Mouse (Mus musculus): ENCODE results near the gene Elmod3. TPM values are rescaled to one million over a fixed set of nuclear protein-coding genes. Genes with fewer than 3 reads are reported as not detected.

Gene Elmod3
- 18.2 and 18.8 TPM in 2 replicates for polyA plus RNA-seq (2015; fragmentation: Nextera tagmentation; extraction: Ambion mirVana)

GRCm38 (mm10) chr6:72597956-72598753 is at the start of gene Elmod3, which contains the start of gene Retsat:
Gene Elmod3, minus strand, starts transcription at chr6:72598413.
Gene Retsat, plus strand, starts transcription at chr6:72598475.
- Histone ChIP-seq H3K9ac (peak within 1 kb of the TSS; percentile 68), H3K4me2 (peak within 1 kb of the TSS; percentile 76), H3K4me3 (peak within 1 kb of the TSS; percentile 69), H3K27me3 (no peaks in the 10 kb centered on the region), H3K9me3 (no peaks in the 10 kb centered on the region), H3K4me1 (peaks cover 26% of the 10 kb centered on the region), H3K36me3 (peaks cover 7% of the 10 kb centered on the region; the same call in 1 of the 2 replicates), H3K27ac (peak within 1 kb of the TSS; percentile 92)
- ATAC-seq (ENCODE audit: insufficient number of reproducible peaks, low FRiP score, low TSS enrichment, low read depth): peak; percentile 87
- under 1% methylated on average over 38 of the region's 38 CpGs for WGBS

GRCm38 (mm10) chr6:72647383-72647820 is 49.2 kb upstream of the Elmod3 start:
- ATAC-seq (ENCODE audit: insufficient number of reproducible peaks, low FRiP score, low TSS enrichment, low read depth): 0 out of 2 replicates have a peak, but pooled peaks have one; percentile 50

DNA sequence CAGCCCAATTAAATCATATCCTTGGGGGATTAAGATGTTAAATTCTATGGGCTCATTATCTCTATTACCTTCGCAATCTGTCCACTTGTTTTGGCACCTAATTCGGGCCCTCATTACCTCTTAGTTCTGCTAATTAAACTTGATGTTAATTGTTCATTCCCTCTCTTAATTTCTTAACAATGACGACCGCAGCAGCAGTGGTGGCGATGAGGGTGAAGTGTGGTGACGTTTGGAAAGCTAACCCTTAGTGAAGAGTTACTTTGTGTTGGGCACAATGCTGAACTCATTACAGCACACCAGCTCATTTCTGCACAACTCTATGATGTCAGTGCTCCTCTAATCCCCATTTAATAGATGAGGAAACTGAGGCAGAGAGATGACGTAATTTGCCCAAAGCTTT is 47.2 kb upstream of the Elmod3 start:
- no peak overlapping the region for H3K4me3 ChIP-seq
- 47% methylated on average over 7 of the region's 7 CpGs for WGBS

More at GRCm38 (mm10) chr6:72647383-72647820, 49.2 kb upstream of the Elmod3 start:
- H3K27me3 ChIP-seq: no peaks in the 10 kb centered on the region
- peaks cover 41% of the 10 kb centered on the region for H3K4me1 ChIP-seq
- H3K36me3 ChIP-seq: 0 out of 2 replicates have a peak, but pooled peaks cover 17% of the 10 kb centered on the region
- H3K4me2 ChIP-seq: no peak overlapping the region
- WGBS: 34% methylated on average over 10 of the region's 10 CpGs
- no peaks in the 10 kb centered on the region for H3K9me3 ChIP-seq
- no peak overlapping the region for H3K9ac ChIP-seq
- H3K4me3 ChIP-seq: no peak overlapping the region
- H3K27ac ChIP-seq: peak overlapping the region; percentile 35; the same call in 1 of the 2 replicates

DNA sequence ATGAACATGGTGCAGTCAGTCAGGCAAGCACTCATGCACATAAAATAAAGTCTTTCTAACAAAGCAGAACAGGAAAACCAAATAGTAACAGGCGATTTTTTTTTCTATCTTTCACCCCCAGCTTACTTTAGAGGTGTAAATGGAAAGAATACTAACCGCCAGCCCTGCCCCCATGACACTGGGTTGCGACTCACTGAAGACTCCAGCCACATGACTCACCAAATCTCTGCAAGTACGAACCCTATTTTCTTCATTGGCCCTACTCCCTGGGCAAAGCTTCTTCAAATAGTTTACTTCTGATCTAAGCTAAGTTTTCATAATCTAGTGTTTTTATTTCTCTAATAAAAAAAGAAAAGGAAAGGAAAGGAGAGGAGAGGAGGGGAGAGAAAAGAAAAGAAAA is 46.4 kb upstream of the Elmod3 start:
- no peaks in the 10 kb centered on the region for H3K27me3 ChIP-seq
- H3K27ac ChIP-seq: no peak overlapping the region
- no peak for ATAC-seq (ENCODE audit: insufficient number of reproducible peaks, low FRiP score, low TSS enrichment, low read depth)
- H3K9ac ChIP-seq: no peak overlapping the region
- no peaks in the 10 kb centered on the region for H3K9me3 ChIP-seq
- WGBS: 70% methylated on average over 4 of the region's 4 CpGs
- no peak overlapping the region for H3K4me2 ChIP-seq
- H3K36me3 ChIP-seq: 0 out of 2 replicates have a peak, but pooled peaks cover 20% of the 10 kb centered on the region
- peaks cover 31% of the 10 kb centered on the region for H3K4me1 ChIP-seq
- no peak overlapping the region for H3K4me3 ChIP-seq

More for the DNA sequence above, 47.2 kb upstream of the Elmod3 start:
- no peaks in the 10 kb centered on the region for H3K9me3 ChIP-seq
- H3K4me1 ChIP-seq: peaks cover 36% of the 10 kb centered on the region
- ATAC-seq (ENCODE audit: insufficient number of reproducible peaks, low FRiP score, low TSS enrichment, low read depth): no peak
- 0 out of 2 replicates have a peak, but pooled peaks cover 19% of the 10 kb centered on the region for H3K36me3 ChIP-seq
- no peak overlapping the region for H3K4me2 ChIP-seq
- no peak overlapping the region for H3K9ac ChIP-seq
- H3K27ac ChIP-seq: no peak overlapping the region
- no peaks in the 10 kb centered on the region for H3K27me3 ChIP-seq

GRCm38 (mm10) chr6:72641218-72641954 is 43.2 kb upstream of the Elmod3 start:
- Histone ChIP-seq H3K4me1 (peaks cover 10% of the 10 kb centered on the region; the same call in 1 of the 2 replicates), H3K4me3 (no peak overlapping the region), H3K9ac (no peak overlapping the region), H3K4me2 (no peak overlapping the region), H3K36me3 (0 out of 2 replicates have a peak, but pooled peaks cover 7% of the 10 kb centered on the region), H3K9me3 (no peaks in the 10 kb centered on the region), H3K27me3 (no peaks in the 10 kb centered on the region), H3K27ac (no peak overlapping the region)
- 76% methylated on average over 18 of the region's 18 CpGs for WGBS
- ATAC-seq (ENCODE audit: insufficient number of reproducible peaks, low FRiP score, low TSS enrichment, low read depth): no peak

GRCm38 (mm10) chr6:72636940-72637339 is 38.7 kb upstream of the Elmod3 start:
- ATAC-seq (ENCODE audit: insufficient number of reproducible peaks, low FRiP score, low TSS enrichment, low read depth): no peak
- Histone ChIP-seq H3K4me2 (no peak overlapping the region), H3K4me3 (no peak overlapping the region), H3K4me1 (peaks cover 10% of the 10 kb centered on the region; the same call in 1 of the 2 replicates), H3K27me3 (no peaks in the 10 kb centered on the region), H3K36me3 (peaks cover 27% of the 10 kb centered on the region), H3K9me3 (no peaks in the 10 kb centered on the region), H3K9ac (no peak overlapping the region), H3K27ac (no peak overlapping the region)
- 81% methylated on average over 3 of the region's 3 CpGs for WGBS

DNA sequence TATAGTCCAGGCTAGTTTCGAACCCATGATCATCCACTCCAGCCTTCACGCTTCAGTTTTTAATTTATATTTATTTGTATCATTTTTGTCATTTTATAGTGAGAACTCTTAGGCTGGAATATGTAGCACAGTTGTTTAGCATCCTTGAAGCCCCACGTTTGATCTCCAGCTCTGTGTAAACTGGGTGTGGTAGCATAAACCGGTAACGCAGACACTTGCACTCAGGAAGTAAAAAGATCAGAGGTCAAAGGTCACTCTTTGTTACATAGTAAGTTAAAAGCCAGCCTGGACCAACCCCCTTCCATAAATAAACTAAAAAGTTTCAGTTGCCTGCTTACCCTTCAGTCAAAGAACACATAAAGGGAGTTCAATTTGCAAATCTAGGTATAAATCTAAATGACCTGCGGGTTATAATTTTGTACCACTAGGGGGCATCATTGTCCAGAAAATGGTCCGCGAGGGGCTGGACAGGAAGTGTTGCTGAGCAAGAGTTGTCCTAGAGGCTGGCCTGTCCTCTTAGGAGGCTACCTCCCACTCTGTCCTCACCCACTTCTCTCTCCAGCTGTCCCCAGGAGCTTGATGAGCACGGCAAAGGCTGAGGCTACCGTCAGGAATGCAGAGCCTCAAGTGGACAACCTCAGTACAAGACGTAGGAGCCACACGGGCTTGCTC is 37.7 kb upstream of the Elmod3 start:
- 42% methylated on average over 12 of the region's 12 CpGs for WGBS
- Histone ChIP-seq H3K4me3 (no peak overlapping the region), H3K27me3 (no peaks in the 10 kb centered on the region), H3K9me3 (no peaks in the 10 kb centered on the region), H3K9ac (no peak overlapping the region), H3K36me3 (peaks cover 37% of the 10 kb centered on the region), H3K27ac (no peak overlapping the region), H3K4me2 (no peak overlapping the region), H3K4me1 (peaks cover 7% of the 10 kb centered on the region; the same call in 1 of the 2 replicates)
- ATAC-seq (ENCODE audit: insufficient number of reproducible peaks, low FRiP score, low TSS enrichment, low read depth): no peak

- Histone ChIP-seq H3K27ac (no peak overlapping the region), H3K4me1 (peaks cover 7% of the 10 kb centered on the region; the same call in 1 of the 2 replicates), H3K27me3 (no peaks in the 10 kb centered on the region), H3K4me3 (no peak overlapping the region), H3K36me3 (peaks cover 50% of the 10 kb centered on the region), H3K4me2 (no peak overlapping the region), H3K9ac (no peak overlapping the region), H3K9me3 (no peaks in the 10 kb centered on the region)
- ATAC-seq (ENCODE audit: insufficient number of reproducible peaks, low FRiP score, low TSS enrichment, low read depth): no peak
- 70% methylated on average over 10 of the region's 10 CpGs for WGBS
Measured at GRCm38 (mm10) chr6:72634311-72634710, 36.1 kb upstream of the Elmod3 start.

GRCm38 (mm10) chr6:72631700-72632099 is 33.5 kb upstream of the Elmod3 start:
- 67% methylated on average over 6 of the region's 6 CpGs for WGBS
- Histone ChIP-seq H3K9ac (no peak overlapping the region), H3K4me2 (no peak overlapping the region), H3K36me3 (peaks cover 71% of the 10 kb centered on the region), H3K4me3 (no peak overlapping the region), H3K4me1 (peaks cover 7% of the 10 kb centered on the region; the same call in 1 of the 2 replicates), H3K27me3 (no peaks in the 10 kb centered on the region), H3K27ac (no peak overlapping the region), H3K9me3 (no peaks in the 10 kb centered on the region)
- ATAC-seq (ENCODE audit: insufficient number of reproducible peaks, low FRiP score, low TSS enrichment, low read depth): no peak

DNA sequence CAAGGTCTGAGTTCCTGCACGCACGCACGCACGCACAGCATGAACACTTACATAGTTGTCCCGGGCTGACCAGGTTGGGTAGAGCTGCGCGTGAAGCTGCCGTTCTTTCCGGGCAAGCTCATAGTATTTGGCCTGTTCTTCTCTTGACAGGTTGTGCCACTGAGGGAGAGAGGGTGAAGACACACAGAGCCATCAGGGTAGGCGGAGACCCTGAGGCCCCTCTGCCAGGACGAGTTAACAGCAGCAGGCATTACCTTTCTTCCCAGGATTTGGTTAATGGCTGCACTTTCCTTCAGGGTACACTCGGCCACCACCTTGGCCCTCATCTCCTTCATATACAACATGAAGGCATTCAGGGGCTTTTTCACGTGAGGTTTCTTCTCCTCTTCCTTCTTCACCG is 32.7 kb upstream of the Elmod3 start:
- Histone ChIP-seq H3K36me3 (peaks cover 78% of the 10 kb centered on the region), H3K4me2 (no peak overlapping the region), H3K9me3 (no peaks in the 10 kb centered on the region), H3K4me1 (no peaks in the 10 kb centered on the region), H3K4me3 (no peak overlapping the region), H3K9ac (no peak overlapping the region), H3K27me3 (no peaks in the 10 kb centered on the region), H3K27ac (no peak overlapping the region)
- ATAC-seq (ENCODE audit: insufficient number of reproducible peaks, low FRiP score, low TSS enrichment, low read depth): no peak
- whole genome bisulfite sequencing: 85% methylated on average over 14 of the region's 14 CpGs

DNA sequence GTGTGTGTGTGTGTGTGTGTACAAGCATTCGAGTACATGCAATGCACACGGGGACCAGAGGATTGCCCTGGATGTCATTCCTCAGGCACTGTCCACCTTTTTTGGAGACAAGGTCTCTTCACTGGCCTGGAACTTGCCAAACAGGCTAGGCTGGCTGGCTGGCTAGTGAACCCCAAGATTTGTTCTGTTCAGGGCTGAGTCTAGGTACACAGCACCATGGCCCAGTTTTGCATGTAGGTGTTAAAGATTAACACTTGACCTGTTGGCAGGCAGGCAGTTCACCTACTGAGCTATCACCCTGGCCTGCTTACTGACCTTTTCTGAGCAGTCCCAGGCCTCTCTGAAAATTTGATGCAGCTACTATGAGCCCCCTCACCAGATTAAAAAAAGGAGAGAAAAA is 32.2 kb upstream of the Elmod3 start:
- no peak for ATAC-seq (ENCODE audit: insufficient number of reproducible peaks, low FRiP score, low TSS enrichment, low read depth)
- no peak overlapping the region for H3K4me3 ChIP-seq
- WGBS: 92% methylated on average over 2 of the region's 2 CpGs
- H3K4me2 ChIP-seq: no peak overlapping the region
- H3K36me3 ChIP-seq: peaks cover 84% of the 10 kb centered on the region
- no peaks in the 10 kb centered on the region for H3K27me3 ChIP-seq
- H3K9me3 ChIP-seq: no peaks in the 10 kb centered on the region
- H3K27ac ChIP-seq: no peak overlapping the region
- no peaks in the 10 kb centered on the region for H3K4me1 ChIP-seq
- H3K9ac ChIP-seq: no peak overlapping the region
